Mouse (Mus musculus) brain, embryonic 14.5 days (tissue): ENCODE data around the gene Cnpy3.

ENCODE experiments used
- CTCF ChIP-seq: fragments of 200-500 bp; IDR thresholded peaks from 2 replicates; pipeline ENCODE4 v1.5.1; 2012; ENCODE audit warnings: inconsistent platforms, mild to moderate bottlenecking, moderate library complexity, borderline replicate concordance; ENCODE audit not compliant: insufficient read depth, insufficient read length; ENCODE audit errors: extremely low read depth
- POLR2A ChIP-seq: fragments of 200-500 bp; IDR thresholded peaks from 2 replicates; pipeline ENCODE4 v1.6.1; 2012; ENCODE audit warnings: mild to moderate bottlenecking, inconsistent platforms, borderline replicate concordance; ENCODE audit not compliant: poor library complexity, insufficient read depth, insufficient read length, severe bottlenecking; ENCODE audit errors: extremely low read depth

DNA sequence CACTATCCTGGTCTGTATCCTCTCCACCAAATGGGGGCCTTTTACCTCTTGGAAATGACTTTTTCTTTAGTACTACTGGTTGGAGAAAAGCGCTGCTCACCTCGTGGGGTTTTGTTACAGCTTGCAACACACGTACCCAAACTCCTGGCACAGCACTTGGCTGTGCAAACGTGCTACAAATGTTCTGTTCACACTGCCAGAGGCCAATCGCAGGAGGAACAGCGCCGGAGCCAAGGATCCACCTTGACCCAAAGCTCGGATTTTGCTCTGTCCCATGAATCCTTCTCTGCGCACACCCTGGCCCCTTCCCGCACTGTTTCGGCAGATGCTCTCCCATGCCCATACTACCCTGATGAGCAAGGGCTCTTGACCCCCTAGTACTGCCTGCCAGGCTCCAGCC is 23.5 kb downstream of the Cnpy3 start:
- no peak for TF ChIP-seq POLR2A
- no peak for TF ChIP-seq CTCF
